Mouse (Mus musculus): ENCODE data around the gene Ncor2.

Gene Ncor2

GRCm38 (mm10) chr5:124969790-124970189 lies 209.2 kb downstream of the Ncor2 start:
- DNase-seq (ENCODE audit: low spot score in 2 of 2), result no peak

All from right cerebral cortex, postnatal 10 days (tissue).